Mouse (Mus musculus): ENCODE data around the gene Plscr3. TPM values are rescaled to one million over a fixed set of nuclear protein-coding genes. Genes with fewer than 3 reads are reported as not detected.
A peak's percentile ranks its signal among the peaks of the same experiment; 100 is the strongest.

The Plscr3 gene
- total and polyA plus RNA-seq, 2 experiments, result 1.5 to 18.5 TPM

- H3K79me2 ChIP-seq (ENCODE audit: control insufficient read depth, insufficient read depth, low read length), result no peaks in the 10 kb centered on the region
- peak within 1 kb of the TSS; percentile 61 for H3K9ac ChIP-seq (ENCODE audit: low read depth, low read length)
- H3K27me3 ChIP-seq (ENCODE audit: control insufficient read depth, insufficient read depth, low read length), result peaks cover 9% of the 10 kb centered on the region
- TF ChIP-seq CTCF (IDR thresholded peaks at IDR 0.05; ENCODE audit: low read depth, low read length), result no peak
- no peak for DNase-seq (ENCODE audit: extremely low read depth, low read depth, low spot score)
- peaks cover 4% of the 10 kb centered on the region for H3K4me1 ChIP-seq (ENCODE audit: control insufficient read depth, insufficient read depth, low read length)
- no peaks in the 10 kb centered on the region for H3K36me3 ChIP-seq (ENCODE audit: control insufficient read depth, insufficient read depth, low read length)
- WGBS, result 3% methylated on average over 33 of the region's 33 CpGs
- H3K27ac ChIP-seq (replicated peaks; ENCODE audit: insufficient read depth, low read depth, low read length), result no peak within 1 kb of the TSS
- peak within 1 kb of the TSS; percentile 59 for H3K4me3 ChIP-seq (ENCODE audit: insufficient read depth, low read depth, low read length)
These were observed 44.7 kb upstream of the Plscr3 start, which contains the start of gene Fgf11 for GRCm38 (mm10) chr11:69801379-69801977. TSS of gene Fgf11 (minus strand) at chr11:69801857.

GRCm38 (mm10) chr11:69802648-69803105, 43.5 kb upstream of the Plscr3 start:
- under 1% methylated on average over 33 of the region's 33 CpGs for WGBS

GRCm38 (mm10) chr11:69803328-69803727, 42.8 kb upstream of the Plscr3 start:
- WGBS, result 2% methylated on average over 12 of the region's 12 CpGs
- peak; percentile 61 for DNase-seq (ENCODE audit: extremely low read depth, low read depth, low spot score)
- Histone ChIP-seq H3K4me3 (ENCODE audit: insufficient read depth, low read depth, low read length) (peak overlapping the region; percentile 59), H3K36me3 (ENCODE audit: control insufficient read depth, insufficient read depth, low read length) (no peaks in the 10 kb centered on the region), H3K27ac (replicated peaks; ENCODE audit: insufficient read depth, low read depth, low read length) (peak overlapping the region; percentile 81), H3K9ac (ENCODE audit: low read depth, low read length) (peak overlapping the region; percentile 61), H3K27me3 (ENCODE audit: control insufficient read depth, insufficient read depth, low read length) (peaks cover 9% of the 10 kb centered on the region), H3K4me1 (ENCODE audit: control insufficient read depth, insufficient read depth, low read length) (peaks cover 4% of the 10 kb centered on the region), H3K79me2 (ENCODE audit: control insufficient read depth, insufficient read depth, low read length) (no peaks in the 10 kb centered on the region)
- TF ChIP-seq POLR2A (IDR thresholded peaks at IDR 0.05; ENCODE audit: extremely low read depth, insufficient read depth, low read length) (no peak), CTCF (IDR thresholded peaks at IDR 0.05; ENCODE audit: low read depth, low read length) (no peak)

More at GRCm38 (mm10) chr11:69802648-69803105, 43.5 kb upstream of the Plscr3 start:
- Histone ChIP-seq H3K79me2 (ENCODE audit: control insufficient read depth, insufficient read depth, low read length) (no peaks in the 10 kb centered on the region), H3K27me3 (ENCODE audit: control insufficient read depth, insufficient read depth, low read length) (peaks cover 9% of the 10 kb centered on the region), H3K4me3 (ENCODE audit: insufficient read depth, low read depth, low read length) (peak overlapping the region; percentile 59), H3K27ac (replicated peaks; ENCODE audit: insufficient read depth, low read depth, low read length) (0 out of 2 replicates have a peak overlapping the region, but pooled peaks have one; percentile 81), H3K9ac (ENCODE audit: low read depth, low read length) (peak overlapping the region; percentile 61), H3K36me3 (ENCODE audit: control insufficient read depth, insufficient read depth, low read length) (no peaks in the 10 kb centered on the region), H3K4me1 (ENCODE audit: control insufficient read depth, insufficient read depth, low read length) (peaks cover 4% of the 10 kb centered on the region)
- 0 out of 2 replicates have a peak, but pooled peaks have one; percentile 33 for TF ChIP-seq POLR2A (IDR thresholded peaks at IDR 0.05; ENCODE audit: extremely low read depth, insufficient read depth, low read length)
- TF ChIP-seq CTCF (IDR thresholded peaks at IDR 0.05; ENCODE audit: low read depth, low read length), result no peak
- peak; percentile 62 for DNase-seq (ENCODE audit: extremely low read depth, low read depth, low spot score)

DNA sequence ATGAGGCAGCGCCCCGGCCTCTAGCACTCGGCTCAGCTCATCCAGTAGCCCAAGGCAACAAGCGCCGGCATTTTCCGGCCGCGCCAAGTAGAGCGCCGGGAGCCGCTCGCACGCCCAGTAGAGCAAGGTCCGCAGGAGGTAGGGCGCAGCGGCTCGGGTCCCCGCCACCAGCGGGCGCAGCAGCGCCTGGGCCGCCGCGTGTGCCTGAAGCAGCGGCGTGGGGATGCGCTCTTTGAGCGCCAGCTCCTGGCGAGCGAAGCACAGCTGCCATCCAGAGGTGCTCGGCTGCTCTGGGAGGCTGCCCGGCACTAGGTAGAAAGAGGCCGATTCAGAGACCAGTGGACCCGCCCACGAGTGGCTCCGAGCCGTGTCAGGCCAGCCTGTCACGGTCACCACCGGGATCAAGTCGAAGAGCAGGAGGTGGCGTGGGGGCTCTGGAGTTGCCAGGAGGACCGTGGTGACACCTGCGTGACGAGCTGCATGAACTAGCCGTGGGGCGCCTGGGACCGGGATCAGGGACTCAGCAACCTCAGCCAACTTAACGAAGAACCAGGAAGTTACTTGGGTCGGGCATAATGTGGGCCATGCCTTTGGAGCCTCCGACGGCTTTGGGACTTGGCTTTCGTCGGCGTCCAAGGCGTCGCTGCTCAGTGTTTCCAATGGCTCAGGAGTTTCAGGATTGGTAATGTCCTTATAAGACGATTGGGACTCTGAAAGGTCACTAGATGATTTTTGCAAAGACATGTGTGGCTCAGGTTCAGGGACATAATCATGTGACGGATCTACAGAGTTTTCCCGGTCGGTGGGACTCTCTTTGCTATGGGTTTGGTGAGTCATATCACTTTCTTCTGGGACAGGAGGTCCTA, 42.2 kb upstream of the Plscr3 start:
- H3K27ac ChIP-seq (replicated peaks; ENCODE audit: insufficient read depth, low read depth, low read length), result peak overlapping the region; percentile 81
- WGBS, result 3% methylated on average over 60 of the region's 60 CpGs
- DNase-seq (ENCODE audit: extremely low read depth, low read depth, low spot score), result peak; percentile 80
- peak overlapping the region; percentile 67 for H3K9ac ChIP-seq (ENCODE audit: low read depth, low read length)
- TF ChIP-seq POLR2A (IDR thresholded peaks at IDR 0.05; ENCODE audit: extremely low read depth, insufficient read depth, low read length), result no peak
- peak; percentile 77 for TF ChIP-seq CTCF (IDR thresholded peaks at IDR 0.05; ENCODE audit: low read depth, low read length)
- peaks cover 4% of the 10 kb centered on the region for H3K4me1 ChIP-seq (ENCODE audit: control insufficient read depth, insufficient read depth, low read length)
- H3K4me3 ChIP-seq (ENCODE audit: insufficient read depth, low read depth, low read length), result peak overlapping the region; percentile 59
- no peaks in the 10 kb centered on the region for H3K36me3 ChIP-seq (ENCODE audit: control insufficient read depth, insufficient read depth, low read length)
- no peaks in the 10 kb centered on the region for H3K79me2 ChIP-seq (ENCODE audit: control insufficient read depth, insufficient read depth, low read length)
- peaks cover 9% of the 10 kb centered on the region for H3K27me3 ChIP-seq (ENCODE audit: control insufficient read depth, insufficient read depth, low read length)

- Histone ChIP-seq H3K27me3 (ENCODE audit: control insufficient read depth, insufficient read depth, low read length) (peaks cover 9% of the 10 kb centered on the region), H3K36me3 (ENCODE audit: control insufficient read depth, insufficient read depth, low read length) (no peaks in the 10 kb centered on the region), H3K27ac (replicated peaks; ENCODE audit: insufficient read depth, low read depth, low read length) (peak overlapping the region; percentile 59), H3K4me3 (ENCODE audit: insufficient read depth, low read depth, low read length) (peak overlapping the region; percentile 56), H3K79me2 (ENCODE audit: control insufficient read depth, insufficient read depth, low read length) (no peaks in the 10 kb centered on the region), H3K4me1 (ENCODE audit: control insufficient read depth, insufficient read depth, low read length) (peaks cover 4% of the 10 kb centered on the region), H3K9ac (ENCODE audit: low read depth, low read length) (peak overlapping the region; percentile 39; the same call in 1 of the 2 replicates)
- peak; percentile 66 for DNase-seq (ENCODE audit: extremely low read depth, low read depth, low spot score)
- WGBS, result 23% methylated on average over 12 of the region's 12 CpGs
- TF ChIP-seq CTCF (IDR thresholded peaks at IDR 0.05; ENCODE audit: low read depth, low read length), result no peak
- TF ChIP-seq POLR2A (IDR thresholded peaks at IDR 0.05; ENCODE audit: extremely low read depth, insufficient read depth, low read length), result no peak
These were observed 41.6 kb upstream of the Plscr3 start for GRCm38 (mm10) chr11:69804652-69804940.
